Mouse (Mus musculus) megakaryocyte, embryonic 14.5 days (primary cell): Measurements from ENCODE around the gene Ssna1. TPM values are rescaled to one million over a fixed set of nuclear protein-coding genes. Genes with fewer than 3 reads are reported as not detected.

Experiments used
- H3K27me3 ChIP-seq: replicated peaks from 2 replicates; pipeline ENCODE3; 2012; ENCODE audit warnings: inconsistent platforms
- H3K36me3 ChIP-seq: replicated peaks from 2 replicates; pipeline ENCODE3; 2012; ENCODE audit warnings: low read length, inconsistent platforms, mixed read lengths
- H3K4me1 ChIP-seq: 2 replicates; pipeline ENCODE4 v1.6.1; 2012; ENCODE audit warnings: inconsistent platforms
- H3K4me3 ChIP-seq: replicated peaks from 2 replicates; pipeline ENCODE3; 2012; ENCODE audit warnings: moderate library complexity, mild to moderate bottlenecking, inconsistent platforms
- H3K9me3 ChIP-seq: 2 replicates; pipeline ENCODE4 v1.6.1; 2012; ENCODE audit warnings: inconsistent platforms
- FLI1 ChIP-seq: IDR thresholded peaks from 2 replicates; pipeline ENCODE4 v1.6.1; 2012; ENCODE audit warnings: low read length, inconsistent platforms, mixed read lengths
- GATA1 ChIP-seq: IDR thresholded peaks from 3 replicates; pipeline ENCODE4 v1.6.1; 2012; ENCODE audit warnings: mixed read lengths, low read length, inconsistent platforms, borderline replicate concordance
- polyA plus RNA-seq: library from polyadenylated mRNA; stranded (reverse); fragments of >175 nt; gene quantifications from 2 replicates; pipeline ENCODE4 v1.2.3, GENCODE M21; 2012; ENCODE audit warnings: low replicate concordance; ENCODE audit not compliant: insufficient read depth

Ssna1 gene
- polyA plus RNA-seq, 1 experiment: 160 TPM

GRCm38 (mm10) chr2:25227406-25227805, 44.8 kb downstream of the Ssna1 start:
- peaks cover 69% of the 10 kb centered on the region for H3K4me1 ChIP-seq
- H3K9me3 ChIP-seq: no peaks in the 10 kb centered on the region
- TF ChIP-seq FLI1: no peak
- TF ChIP-seq GATA1: no peak
- H3K36me3 ChIP-seq: peaks cover 10% of the 10 kb centered on the region
- H3K4me3 ChIP-seq: peak overlapping the region; percentile 90
- peaks cover 19% of the 10 kb centered on the region for H3K27me3 ChIP-seq

- H3K9me3 ChIP-seq: no peaks in the 10 kb centered on the region
- H3K4me1 ChIP-seq: peaks cover 72% of the 10 kb centered on the region
- H3K36me3 ChIP-seq: peaks cover 15% of the 10 kb centered on the region
- H3K27me3 ChIP-seq: peaks cover 15% of the 10 kb centered on the region
- TF ChIP-seq FLI1 (no peak), GATA1 (no peak)
- peak overlapping the region; percentile 76 for H3K4me3 ChIP-seq
Measured at GRCm38 (mm10) chr2:25226864-25227263, 45.4 kb downstream of the Ssna1 start.

DNA sequence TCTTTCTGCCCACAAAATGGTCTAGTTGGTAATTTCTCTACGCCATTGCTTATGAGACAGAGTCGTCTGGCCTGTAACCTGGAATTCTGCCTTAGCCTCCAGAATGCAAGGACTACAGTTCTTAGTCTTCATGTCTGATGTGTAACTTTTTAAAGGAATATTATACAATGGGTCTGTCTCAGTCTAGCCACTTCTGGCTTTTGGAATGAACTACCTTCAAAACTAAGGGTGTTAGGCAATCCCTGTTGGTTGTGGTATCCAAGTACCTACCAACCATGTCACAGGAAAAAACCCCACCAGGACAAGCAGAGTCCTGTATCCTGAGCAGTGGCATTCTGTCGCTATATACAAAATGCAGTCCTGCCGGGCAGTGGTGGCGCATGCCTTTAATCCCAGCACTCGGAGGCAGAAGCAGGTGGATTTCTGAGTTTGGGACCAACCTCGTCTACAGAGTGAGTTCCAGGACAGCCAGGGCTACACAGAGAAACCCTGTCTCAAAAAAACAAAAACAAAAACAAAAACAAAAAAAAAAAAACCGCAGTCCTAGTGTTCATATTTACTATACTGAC, 46.3 kb downstream of the Ssna1 start:
- TF ChIP-seq FLI1 (no peak), GATA1 (no peak)

GRCm38 (mm10) chr2:25224766-25225752, 47.2 kb downstream of the Ssna1 start:
- Histone ChIP-seq H3K4me3 (peak overlapping the region; percentile 99), H3K9me3 (no peaks in the 10 kb centered on the region), H3K36me3 (peaks cover 24% of the 10 kb centered on the region), H3K4me1 (peaks cover 80% of the 10 kb centered on the region), H3K27me3 (no peaks in the 10 kb centered on the region)
- TF ChIP-seq FLI1 (no peak), GATA1 (no peak)

More for the DNA sequence above, 46.3 kb downstream of the Ssna1 start:
- Histone ChIP-seq H3K27me3 (peaks cover 6% of the 10 kb centered on the region), H3K4me3 (peak overlapping the region; percentile 99), H3K4me1 (peaks cover 73% of the 10 kb centered on the region), H3K9me3 (no peaks in the 10 kb centered on the region), H3K36me3 (peaks cover 24% of the 10 kb centered on the region)

DNA sequence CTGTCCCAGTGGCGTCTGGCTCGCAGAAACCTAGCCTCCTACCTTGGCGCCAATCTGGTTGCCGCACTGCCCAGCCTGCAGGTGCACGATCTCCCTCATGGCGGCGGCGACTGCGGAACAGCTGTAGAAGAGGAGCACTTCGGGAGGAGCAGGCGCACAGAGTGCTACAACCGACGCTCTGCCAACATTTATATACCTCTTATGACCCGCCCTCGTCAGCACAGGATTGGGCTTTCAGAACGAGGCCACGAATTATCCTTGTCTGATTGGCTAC, 47.8 kb downstream of the Ssna1 start, which contains the start of gene Tubb4b:
Gene Tubb4b (minus strand): TSS at position 211 of the 274 bp plus-strand sequence.
- H3K4me3 ChIP-seq: peak within 1 kb of the TSS; percentile 99
- H3K27me3 ChIP-seq: no peaks in the 10 kb centered on the region
- peaks cover 24% of the 10 kb centered on the region for H3K36me3 ChIP-seq
- H3K4me1 ChIP-seq: peaks cover 81% of the 10 kb centered on the region
- no peaks in the 10 kb centered on the region for H3K9me3 ChIP-seq
- TF ChIP-seq GATA1 (no peak), FLI1 (no peak)

DNA sequence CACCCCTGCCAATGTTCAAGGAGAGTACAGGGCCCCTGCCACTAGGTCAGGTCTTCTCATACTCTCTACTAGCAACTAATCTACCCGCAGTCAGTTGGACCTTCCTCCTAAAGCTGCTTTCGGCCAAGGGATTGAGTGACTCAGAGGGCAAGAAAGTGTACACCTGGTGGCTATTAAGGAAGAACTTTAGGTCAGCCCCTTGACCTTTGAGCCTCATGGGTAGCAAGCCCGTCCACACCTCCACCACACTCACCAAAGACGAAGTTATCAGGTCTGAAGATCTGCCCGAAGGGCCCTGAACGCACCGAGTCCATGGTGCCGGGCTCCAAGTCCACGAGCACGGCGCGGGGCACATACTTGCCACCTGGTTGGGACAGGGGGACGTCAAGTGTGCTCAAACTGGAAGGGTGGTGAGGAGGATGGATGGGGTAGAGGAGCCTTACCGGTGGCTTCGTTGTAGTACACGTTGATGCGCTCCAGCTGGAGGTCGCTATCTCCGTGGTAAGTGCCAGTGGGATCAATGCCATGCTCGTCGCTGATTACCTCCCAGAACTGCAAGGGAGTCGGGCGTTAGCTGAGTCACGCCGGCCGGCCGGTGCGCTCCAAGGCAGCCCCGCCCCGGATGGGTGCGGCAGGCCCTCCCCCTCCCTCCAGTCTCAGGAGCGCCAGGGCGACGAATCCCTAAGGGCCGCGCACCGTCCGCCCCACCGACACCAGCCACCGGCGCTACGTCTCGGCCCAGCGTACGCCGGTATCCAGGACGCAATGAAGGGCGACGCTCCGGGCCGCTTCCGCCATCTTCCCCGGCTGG, 48.4 kb downstream of the Ssna1 start:
- H3K36me3 ChIP-seq: peaks cover 24% of the 10 kb centered on the region
- TF ChIP-seq FLI1: no peak; the same call in 1 of the 2 replicates
- 0 out of 3 replicates have a peak, but pooled peaks have one; percentile 10 for TF ChIP-seq GATA1
- peak overlapping the region; percentile 99 for H3K4me3 ChIP-seq
- H3K27me3 ChIP-seq: no peaks in the 10 kb centered on the region
- H3K4me1 ChIP-seq: peaks cover 75% of the 10 kb centered on the region
- 0 out of 2 replicates have a peak, but pooled peaks cover under 1% of the 10 kb centered on the region for H3K9me3 ChIP-seq

- TF ChIP-seq FLI1: no peak
- no peak for TF ChIP-seq GATA1
- Histone ChIP-seq H3K36me3 (peaks cover 24% of the 10 kb centered on the region), H3K4me1 (peaks cover 58% of the 10 kb centered on the region), H3K27me3 (peaks cover 5% of the 10 kb centered on the region), H3K4me3 (peak overlapping the region; percentile 47), H3K9me3 (0 out of 2 replicates have a peak, but pooled peaks cover 4% of the 10 kb centered on the region)
Measured at GRCm38 (mm10) chr2:25221331-25221772, 50.9 kb downstream of the Ssna1 start.

Other genes with a start within 250 kb of the Ssna1 start
- gene Nsmf, start 218.1 kb downstream of the Ssna1 start, polyA plus RNA-seq: 24.0 and 32.1 TPM in 2 replicates
- not detected in 2 replicates for gene Entpd8, start 192.1 kb downstream of the Ssna1 start, polyA plus RNA-seq
- gene Noxa1, start 177.3 kb downstream of the Ssna1 start, polyA plus RNA-seq: not detected in 2 replicates
- gene Nrarp, start 91.7 kb downstream of the Ssna1 start, polyA plus RNA-seq: 7.9 and 8.1 TPM in 2 replicates
- 10.3 and 14.6 TPM in 2 replicates for gene Tor4a, start 75.6 kb downstream of the Ssna1 start, polyA plus RNA-seq
- 22.9 and 24.0 TPM in 2 replicates for gene Nelfb, start 60.9 kb downstream of the Ssna1 start, polyA plus RNA-seq
- gene Stpg3, start 57.8 kb downstream of the Ssna1 start, polyA plus RNA-seq: 0.08 and 1.5 TPM in 2 replicates
- gene Fam166a, start 53.7 kb downstream of the Ssna1 start, polyA plus RNA-seq: not detected in 2 replicates
- gene Tubb4b, start 47.7 kb downstream of the Ssna1 start, polyA plus RNA-seq: 264 and 365 TPM in 2 replicates
- not detected in 2 replicates for gene Slc34a3, start 38.1 kb downstream of the Ssna1 start, polyA plus RNA-seq
- not detected in 2 replicates for gene Rnf224, start 35.7 kb downstream of the Ssna1 start, polyA plus RNA-seq
- gene Rnf208, start 30.2 kb downstream of the Ssna1 start, polyA plus RNA-seq: 3.8 and 7.6 TPM in 2 replicates
- gene Cysrt1, start 30.0 kb downstream of the Ssna1 start, polyA plus RNA-seq: not detected in 2 replicates
- 1.1 TPM in 1 of 2 replicates, not detected in the other for gene AL732309.1, start 25.6 kb downstream of the Ssna1 start, polyA plus RNA-seq
- 16.3 and 20.0 TPM in 2 replicates for gene Tmem203, start 17.0 kb downstream of the Ssna1 start, polyA plus RNA-seq
- 11.9 and 12.9 TPM in 2 replicates for gene Tprn, start 9.8 kb downstream of the Ssna1 start, polyA plus RNA-seq
- 3.1 and 14.8 TPM in 2 replicates for gene Anapc2, start within 50 bp of the Ssna1 start, polyA plus RNA-seq
- gene Tmem210, start 15.7 kb upstream of the Ssna1 start, polyA plus RNA-seq: not detected in 2 replicates
- gene Lrrc26, start 17.5 kb upstream of the Ssna1 start, polyA plus RNA-seq: not detected in 2 replicates
- gene Grin1, start 46.7 kb upstream of the Ssna1 start, polyA plus RNA-seq: not detected in 2 replicates
- 4.4 and 13.9 TPM in 2 replicates for gene Man1b1, start 59.9 kb upstream of the Ssna1 start, polyA plus RNA-seq
- gene Dpp7, start 83.9 kb upstream of the Ssna1 start, polyA plus RNA-seq: 4.3 and 4.4 TPM in 2 replicates
- 12.1 and 13.3 TPM in 2 replicates for gene Uap1l1, start 93.2 kb upstream of the Ssna1 start, polyA plus RNA-seq
- gene Sapcd2, start 99.9 kb upstream of the Ssna1 start, polyA plus RNA-seq: 26.7 and 29.9 TPM in 2 replicates
- gene Entpd2, start 123.4 kb upstream of the Ssna1 start, polyA plus RNA-seq: 1.3 TPM in 1 of 2 replicates, not detected in the other
- gene Npdc1, start 126.9 kb upstream of the Ssna1 start, polyA plus RNA-seq: 3.7 and 3.9 TPM in 2 replicates
- 4.3 TPM in 1 of 2 replicates, not detected in the other for gene Fut7, start 150.8 kb upstream of the Ssna1 start, polyA plus RNA-seq
- 13.1 and 24.3 TPM in 2 replicates for gene Abca2, start 156.3 kb upstream of the Ssna1 start, polyA plus RNA-seq
- gene Clic3, start 184.4 kb upstream of the Ssna1 start, polyA plus RNA-seq: not detected in 2 replicates
- 51.1 and 52.3 TPM in 2 replicates for gene Paxx, start 188.7 kb upstream of the Ssna1 start, polyA plus RNA-seq
- gene Ptgds, start 197.6 kb upstream of the Ssna1 start, polyA plus RNA-seq: not detected in 2 replicates
- gene Lcn12, start 221.5 kb upstream of the Ssna1 start, polyA plus RNA-seq: not detected in 2 replicates
- gene Fbxw5, start 228.3 kb upstream of the Ssna1 start, polyA plus RNA-seq: 46.2 and 91.1 TPM in 2 replicates
- 0.43 TPM in 1 of 2 replicates, not detected in the other for gene C8g, start 229.3 kb upstream of the Ssna1 start, polyA plus RNA-seq